Mouse (Mus musculus): ENCODE results near the gene Dusp12.

- no peak for TF ChIP-seq GATA1 (IDR thresholded peaks at IDR 0.05; ENCODE audit: low read length)
- no peak for TF ChIP-seq TAL1 (IDR thresholded peaks at IDR 0.05; ENCODE audit: low read length)
These were observed 27.7 kb upstream of the Dusp12 start, which contains the start of gene Fcrlb for GRCm38 (mm10) chr1:170912891-170913615.
